ENCODE assay signal across 15 mouse cellular contexts in genomic region chr5:140149298-140149697, GRCm38 (mm10).
DNase-seq lines count a peak whose midpoint lies in the region; ATAC-seq and TF ChIP-seq lines count a peak whose summit lies in the region.
"Had no signal": no experiment of that assay in that cellular context is flagged by ENCODE, and none has a peak within 500 bp of the region (broad histone marks: within the 10 kb centered on the region; RNA-seq: fewer than 3 reads in every experiment).

No protein-coding gene starts in this region.

- H3K27ac ChIP-seq in left cerebral cortex, adult 2 months, result peak overlapping the region; percentile 21; the same call in 1 of the 2 replicates
- H3K27ac ChIP-seq in embryonic facial prominence, embryonic 10.5 days (replicated peaks), result no peak overlapping the region
- H3K27ac ChIP-seq in forebrain, embryonic 14.5 days (ENCODE audit: low read depth, low read length), result no peak overlapping the region
- H3K27ac ChIP-seq: embryonic facial prominence, embryonic 12.5 days; hindbrain, embryonic 13.5 days; liver, embryonic 14.5 days had no signal

- ATAC-seq in common myeloid progenitor, adult 5-6 weeks (replicated peaks; ENCODE audit: low read depth, poor library complexity, severe bottlenecking), result peak; percentile 92
- ATAC-seq in forebrain, embryonic 14.5 days, result no peak

- H3K9ac ChIP-seq in forebrain, embryonic 14.5 days (ENCODE audit: low read length), result no peak overlapping the region
- H3K9ac ChIP-seq: embryonic facial prominence, embryonic 12.5 days; hindbrain, embryonic 13.5 days; liver, embryonic 14.5 days had no signal

- H3K36me3 ChIP-seq in megakaryocyte, embryonic 14.5 days (replicated peaks; ENCODE audit: low read length), result peaks cover 3% of the 10 kb centered on the region
- H3K36me3 ChIP-seq in embryonic facial prominence, embryonic 10.5 days (replicated peaks), result no peaks in the 10 kb centered on the region
- no peaks in the 10 kb centered on the region for H3K36me3 ChIP-seq in forebrain, embryonic 14.5 days (ENCODE audit: control insufficient read depth, insufficient read depth, low read length)
- H3K36me3 ChIP-seq: embryonic facial prominence, embryonic 12.5 days; hindbrain, embryonic 13.5 days had no signal

- no peak for TF ChIP-seq CTCF in left cerebral cortex, adult 2 months (IDR thresholded peaks at IDR 0.05)

- intact Hi-C loops in left cerebral cortex, adult 2 months (cut with DNase I), result no loop called here
- intact Hi-C loops in left cerebral cortex, postnatal 4 days (cut with DNase I), result no loop called here

- H3K4me2 ChIP-seq in forebrain, embryonic 14.5 days (ENCODE audit: low read length), result no peak overlapping the region
- H3K4me2 ChIP-seq: embryonic facial prominence, embryonic 12.5 days; heart, embryonic 11.5 days; hindbrain, embryonic 13.5 days had no signal

- WGBS in embryonic facial prominence, embryonic 10.5 days, result 92% methylated on average over 4 of the region's 4 CpGs
- WGBS in forebrain, embryonic 14.5 days, result 89% methylated on average over 4 of the region's 4 CpGs

- H3K9me3 ChIP-seq in megakaryocyte, embryonic 14.5 days, result peaks cover 3% of the 10 kb centered on the region; the same call in 1 of the 2 replicates
- no peaks in the 10 kb centered on the region for H3K9me3 ChIP-seq in embryonic facial prominence, embryonic 10.5 days
- no peaks in the 10 kb centered on the region for H3K9me3 ChIP-seq in forebrain, embryonic 14.5 days (replicated peaks; ENCODE audit: control insufficient read depth, low read length)
- H3K9me3 ChIP-seq: embryonic facial prominence, embryonic 12.5 days; hindbrain, embryonic 13.5 days had no signal

- no peaks in the 10 kb centered on the region for H3K27me3 ChIP-seq in megakaryocyte, embryonic 14.5 days (replicated peaks)
- no peaks in the 10 kb centered on the region for H3K27me3 ChIP-seq in embryonic facial prominence, embryonic 10.5 days (replicated peaks; ENCODE audit: low read depth, poor library complexity, severe bottlenecking)
- H3K27me3 ChIP-seq in forebrain, embryonic 14.5 days (replicated peaks; ENCODE audit: control insufficient read depth, insufficient read depth, low read length), result no peaks in the 10 kb centered on the region
- H3K27me3 ChIP-seq: embryonic facial prominence, embryonic 12.5 days; hindbrain, embryonic 13.5 days had no signal

- peaks cover 96% of the 10 kb centered on the region for H3K4me1 ChIP-seq in megakaryocyte, embryonic 14.5 days
- H3K4me1 ChIP-seq in embryonic facial prominence, embryonic 10.5 days, result peaks cover 19% of the 10 kb centered on the region; the same call in 1 of the 2 replicates
- H3K4me1 ChIP-seq in forebrain, embryonic 14.5 days (ENCODE audit: control insufficient read depth, insufficient read depth, low read length), result no peaks in the 10 kb centered on the region

- peak; percentile 32 to 69 for DNase-seq in left cerebral cortex, adult 2 months (ENCODE audit: extremely low spot score in 1 of 2, low spot score in 2 of 2)
- DNase-seq in left cerebral cortex, postnatal 4 days, result no peak
- peak; percentile 14 for DNase-seq in CD4-positive helper T cell, adult 2 months (ENCODE audit: low read depth, low spot score)
- no peak for DNase-seq in kidney, postnatal 25 days
- no peak for DNase-seq in embryonic facial prominence, embryonic 10.5 days (ENCODE audit: low spot score)
- no peak for DNase-seq in forebrain, embryonic 14.5 days (ENCODE audit: low spot score)
- DNase-seq: adrenal gland, postnatal 14 days; cerebellum, adult 8-10 months; kidney, adult 8-10 months had no signal

- no peak overlapping the region for H3K4me3 ChIP-seq in left cerebral cortex, adult 2 months
- H3K4me3 ChIP-seq in megakaryocyte, embryonic 14.5 days (replicated peaks), result peak overlapping the region; percentile 78
- no peak overlapping the region for H3K4me3 ChIP-seq in embryonic facial prominence, embryonic 10.5 days
- H3K4me3 ChIP-seq in forebrain, embryonic 14.5 days (ENCODE audit: low read depth, low read length), result no peak overlapping the region
- H3K4me3 ChIP-seq: embryonic facial prominence, embryonic 12.5 days; hindbrain, embryonic 13.5 days had no signal

Comparison
In these comparisons a context has a peak if more than half of its experiments do, and no peak if none do; other contexts are left out.
1. DNase-seq: peak in left cerebral cortex, adult 2 months (2 of 2) and CD4-positive helper T cell, adult 2 months (single experiment); none in left cerebral cortex, postnatal 4 days (single experiment), kidney, postnatal 25 days (0 of 2), embryonic facial prominence, embryonic 10.5 days (single experiment) and forebrain, embryonic 14.5 days (single experiment).